Mouse (Mus musculus) megakaryocyte-erythroid progenitor cell, adult 5-6 weeks (primary cell): ENCODE measurements around the gene Sypl2. TPM values are rescaled to one million over a fixed set of nuclear protein-coding genes. Genes with fewer than 3 reads are reported as not detected.
"Not testable (repeated sequence)": the region's sequence is repeated elsewhere in the genome, so short reads cannot be mapped to it uniquely, and the experiment has no call there.

Source experiments
- ATAC-seq: replicated peaks from 2 replicates; pipeline ENCODE4 v1.8.0; 2016; ENCODE audit warnings: mild to moderate bottlenecking, inconsistent platforms; ENCODE audit not compliant: severe bottlenecking, poor library complexity, low FRiP score, low TSS enrichment
- total RNA-seq, 2 experiments: library from RNA; stranded (forward) in 1 of 2; stranded (reverse) in 1 of 2; fragments of 200-1000, 215-1000 nt in 1 of 2; fragments of >200 nt in 1 of 2; fragmentation: Nextera tagmentation in 1 of 2; gene quantifications; 2 replicates each; pipeline ENCODE4 v1.2.3; 2014 to 2017

Sypl2 gene
- total RNA-seq (2014; fragmentation: Nextera tagmentation) (not detected in 2 replicates), total RNA-seq (2017) (not detected in 2 replicates)

- ATAC-seq = peak; percentile 38; the same call in 1 of the 2 replicates
Observed at GRCm38 (mm10) chr3:108226558-108227350, at the start of gene Sypl2. Gene Sypl2 (minus strand): TSS chr3:108226648.

- ATAC-seq = no peak
Observed at GRCm38 (mm10) chr3:108259319-108259718, 32.9 kb upstream of the Sypl2 start.

GRCm38 (mm10) chr3:108257831-108258500 lies 31.5 kb upstream of the Sypl2 start:
- ATAC-seq = no peak

GRCm38 (mm10) chr3:108256719-108257637 lies 30.5 kb upstream of the Sypl2 start, which contains the start of gene Psma5:
Gene Psma5 (plus strand): TSS chr3:108256926.
- ATAC-seq = peak; percentile 99

GRCm38 (mm10) chr3:108246857-108247256 lies 20.4 kb upstream of the Sypl2 start:
- no peak for ATAC-seq

GRCm38 (mm10) chr3:108241243-108241839 lies 14.9 kb upstream of the Sypl2 start:
- no peak for ATAC-seq

- not testable (repeated sequence) for ATAC-seq
Observed at GRCm38 (mm10) chr3:108237474-108238102, 11.1 kb upstream of the Sypl2 start.

- no peak for ATAC-seq
Observed at GRCm38 (mm10) chr3:108231646-108232045, 5.2 kb upstream of the Sypl2 start.

- ATAC-seq = no peak
Observed at GRCm38 (mm10) chr3:108227521-108227920, 1.1 kb upstream of the Sypl2 start.

GRCm38 (mm10) chr3:108225711-108226557 lies 514 bp downstream of the Sypl2 start:
- no peak for ATAC-seq

- no peak for ATAC-seq
Observed at GRCm38 (mm10) chr3:108220661-108221060, 5.8 kb downstream of the Sypl2 start.

- no peak for ATAC-seq
Observed at GRCm38 (mm10) chr3:108214734-108215133, 11.7 kb downstream of the Sypl2 start.

GRCm38 (mm10) chr3:108212406-108212805 lies 14.0 kb downstream of the Sypl2 start:
- no peak for ATAC-seq

- no peak for ATAC-seq
Observed at GRCm38 (mm10) chr3:108211845-108212244, 14.6 kb downstream of the Sypl2 start.

- peak; percentile 67 for ATAC-seq
Observed at GRCm38 (mm10) chr3:108210771-108211139, 15.7 kb downstream of the Sypl2 start, which contains the start of gene Atxn7l2. Gene Atxn7l2 (minus strand): TSS chr3:108210934.

- ATAC-seq = peak; percentile 88
Observed at GRCm38 (mm10) chr3:108209946-108210770, 16.3 kb downstream of the Sypl2 start.

GRCm38 (mm10) chr3:108209536-108209935 lies 16.9 kb downstream of the Sypl2 start:
- no peak for ATAC-seq
